Mouse (Mus musculus) cerebellum, adult 18-20 months (tissue): Measurements from ENCODE around the gene Macrod2.
A peak's percentile ranks its signal among the peaks of the same experiment; 100 is the strongest.

Source experiments
- DNase-seq, 2 experiments: peaks; one replicate each; pipeline ENCODE4 v3.0.0; 2021

Macrod2 gene

GRCm38 (mm10) chr2:141229820-141230219, 834.7 kb downstream of the Macrod2 start:
- DNase-seq, result no peak

GRCm38 (mm10) chr2:141231011-141231668, 836.0 kb downstream of the Macrod2 start:
- DNase-seq, result peak; percentile 8 to 12

DNA sequence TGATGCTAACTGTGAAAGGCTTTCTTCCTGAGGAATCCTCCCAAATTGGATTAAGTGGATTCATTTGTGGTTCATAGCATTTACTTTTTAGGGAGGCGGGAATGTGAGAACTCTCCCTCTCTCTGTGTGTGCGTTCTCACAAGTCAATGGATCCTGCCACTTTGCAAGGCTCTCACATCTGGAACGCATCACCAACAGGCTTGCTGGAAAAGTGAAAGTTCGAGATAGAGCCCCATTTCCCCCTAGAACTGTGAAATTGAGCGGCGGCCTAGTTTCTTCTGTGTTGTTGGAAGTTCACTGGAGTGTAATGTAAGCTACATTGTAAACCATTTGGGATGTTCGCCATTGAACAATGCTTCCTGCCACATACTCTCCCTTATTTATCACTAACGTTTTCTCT, 839.2 kb downstream of the Macrod2 start:
- no peak for DNase-seq

- no peak for DNase-seq
These were observed 839.8 kb downstream of the Macrod2 start for GRCm38 (mm10) chr2:141234724-141235453.

DNA sequence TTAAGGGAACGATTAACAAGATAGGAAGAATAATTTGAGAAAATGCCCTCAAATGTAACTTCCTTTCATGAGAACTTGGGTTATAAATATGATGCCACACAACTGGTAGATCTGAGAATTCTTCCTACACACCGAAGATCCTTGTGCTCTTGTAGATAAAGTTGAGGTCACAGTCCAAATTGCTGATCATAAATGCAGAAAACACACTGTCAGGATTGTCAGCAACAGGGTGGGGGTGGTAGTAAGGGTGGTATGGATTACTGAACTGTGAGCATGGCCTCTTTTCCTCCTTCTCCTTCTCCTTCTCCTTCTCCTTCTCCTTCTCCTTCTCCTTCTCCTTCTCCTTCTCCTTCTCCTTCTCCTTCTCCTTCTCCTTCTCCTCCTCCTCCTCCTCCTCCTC, 852.6 kb downstream of the Macrod2 start:
- DNase-seq, result no peak

- no peak for DNase-seq
These were observed 869.5 kb downstream of the Macrod2 start for GRCm38 (mm10) chr2:141264582-141264981.

DNA sequence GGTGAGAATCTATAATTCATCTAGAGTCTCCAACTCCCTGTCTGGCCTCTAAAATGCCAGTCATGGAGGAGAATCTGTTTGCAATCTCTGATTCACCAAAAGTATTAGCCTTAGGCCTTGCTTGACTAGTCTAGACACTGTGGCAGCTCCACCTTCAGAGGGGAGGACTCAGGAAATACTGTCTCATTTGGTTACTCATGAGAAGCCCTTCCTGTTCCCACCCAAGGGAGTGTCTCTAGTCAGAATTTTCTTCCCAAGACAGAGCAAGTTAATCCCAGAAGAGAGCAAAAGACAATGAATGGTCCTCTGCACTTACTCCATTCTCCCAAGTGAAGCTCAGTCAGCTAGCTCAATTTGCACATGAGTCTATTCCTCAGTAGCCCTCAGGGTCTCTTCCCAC, 871.5 kb downstream of the Macrod2 start:
- DNase-seq, result no peak

DNA sequence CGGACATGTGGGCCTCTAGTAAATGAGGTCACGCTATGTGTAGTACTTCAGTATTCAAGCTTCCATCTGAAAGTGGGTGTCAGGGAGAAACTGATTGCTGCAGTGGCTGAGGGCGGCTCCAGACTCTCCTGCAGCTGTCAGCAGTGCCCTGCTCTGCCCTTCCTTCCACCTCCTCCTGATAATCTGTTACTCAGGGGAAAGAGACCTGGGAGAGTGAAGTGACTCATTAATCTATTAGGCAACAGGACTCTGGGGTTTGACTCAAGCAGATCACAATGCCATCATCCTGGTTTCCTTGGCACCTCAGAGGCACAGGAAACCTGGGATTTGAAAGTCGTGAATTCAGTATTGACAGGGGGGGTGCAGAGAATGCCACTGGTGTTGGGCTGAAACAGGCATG, 876.4 kb downstream of the Macrod2 start:
- DNase-seq, result no peak

GRCm38 (mm10) chr2:141272966-141273365, 877.9 kb downstream of the Macrod2 start:
- DNase-seq, result no peak

DNA sequence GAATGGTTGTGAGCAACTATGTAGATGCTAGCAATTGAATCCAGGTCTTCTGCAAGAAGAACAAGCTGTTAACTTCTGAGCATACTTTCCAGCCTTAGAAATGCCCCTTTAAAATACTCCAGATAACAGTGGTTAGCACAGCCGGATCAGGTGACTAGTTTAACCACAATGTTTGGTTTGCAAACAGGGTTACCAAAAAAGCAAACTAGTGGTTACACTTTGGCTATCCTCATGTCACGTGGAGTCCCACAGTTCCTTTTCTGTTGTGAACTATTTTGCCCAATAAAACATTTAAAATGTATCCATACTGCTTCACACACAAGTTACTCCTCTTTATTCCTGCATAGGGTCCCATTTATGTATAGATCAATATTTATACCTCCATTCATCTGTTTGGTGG, 879.2 kb downstream of the Macrod2 start:
- no peak for DNase-seq

- no peak for DNase-seq
These were observed 884.1 kb downstream of the Macrod2 start for GRCm38 (mm10) chr2:141279130-141279698.

DNA sequence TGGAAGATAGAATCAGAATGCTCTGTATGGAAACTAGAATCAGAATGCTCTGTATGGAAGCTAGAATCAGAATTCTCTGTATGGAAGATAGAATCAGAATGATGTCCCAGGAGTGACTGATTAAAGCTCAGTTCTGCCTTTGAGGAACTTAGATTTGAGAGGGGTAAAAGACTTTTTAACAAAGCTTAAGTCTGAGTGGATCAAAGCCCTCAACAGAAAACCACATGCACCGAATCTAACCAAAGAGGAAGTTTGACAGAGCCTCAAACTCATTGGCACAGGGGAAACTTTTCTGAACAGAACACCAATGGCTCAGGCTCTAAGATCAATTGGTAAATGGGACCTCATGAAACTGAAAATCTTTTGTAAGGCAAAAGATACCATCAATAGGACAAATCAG, 885.7 kb downstream of the Macrod2 start:
- DNase-seq, result no peak

DNA sequence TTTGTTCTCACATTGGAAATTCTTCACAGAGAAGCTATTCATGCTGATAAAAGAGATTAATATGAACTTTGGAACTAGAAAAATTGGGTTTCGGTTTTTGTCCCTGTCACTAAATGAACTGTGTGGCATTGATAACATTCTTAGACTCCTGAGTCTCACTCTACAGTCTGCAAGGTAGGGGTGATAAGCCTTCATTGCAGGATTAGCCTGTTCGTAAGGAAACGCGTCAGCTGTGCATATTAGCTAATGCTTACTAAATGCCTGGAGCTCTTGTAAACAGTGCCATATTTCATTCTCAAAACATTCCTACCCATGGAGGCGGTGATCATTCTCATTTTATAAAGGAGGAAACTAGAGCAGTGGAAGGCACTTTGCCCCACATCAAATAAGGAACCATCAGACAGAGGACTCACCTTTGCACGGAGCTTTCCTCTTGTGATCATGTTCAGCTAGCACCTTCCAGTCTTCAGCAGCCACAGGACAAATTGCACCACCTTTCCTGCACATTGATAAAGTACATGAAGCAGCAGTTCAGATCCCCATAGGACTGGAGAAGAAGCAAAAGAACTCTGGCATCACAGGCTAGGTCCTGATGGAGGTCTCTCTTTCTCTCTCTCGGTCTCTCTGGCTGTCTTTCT, 891.1 kb downstream of the Macrod2 start:
- DNase-seq, result no peak

- DNase-seq, result no peak
These were observed 893.4 kb downstream of the Macrod2 start for GRCm38 (mm10) chr2:141288494-141288893.

DNA sequence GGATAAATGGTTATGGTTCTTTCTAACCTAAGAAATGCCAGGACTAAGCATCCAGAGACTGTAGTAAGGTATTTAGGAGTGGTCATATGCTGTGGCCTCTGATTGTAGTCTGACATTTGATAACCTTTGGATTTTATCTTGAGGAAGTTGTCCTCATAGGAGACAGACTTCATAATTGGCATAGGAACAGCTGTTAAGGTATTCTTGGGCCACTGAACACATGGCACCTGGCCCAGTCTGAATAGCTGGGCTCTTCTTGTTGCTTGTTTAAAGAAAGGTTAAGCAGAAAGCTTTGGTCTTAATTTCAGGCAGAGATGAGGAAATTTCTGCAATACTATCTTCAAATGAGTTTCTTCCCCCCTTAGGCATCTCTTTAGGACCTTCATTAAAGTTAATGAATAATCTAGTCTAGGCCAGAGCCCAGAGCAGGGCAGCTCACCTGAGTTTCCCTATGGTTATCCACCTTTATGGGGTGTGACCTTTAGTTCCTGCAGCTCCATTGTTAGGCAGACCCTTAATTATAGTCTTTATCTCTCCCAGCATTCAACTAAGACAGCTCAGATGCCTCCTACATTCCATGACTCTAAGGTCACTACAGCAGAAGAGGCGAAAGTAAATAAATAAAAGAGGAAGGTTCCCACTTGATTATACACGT, 894.1 kb downstream of the Macrod2 start:
- DNase-seq, result no peak

GRCm38 (mm10) chr2:141292847-141293246, 897.7 kb downstream of the Macrod2 start:
- DNase-seq, result no peak

DNA sequence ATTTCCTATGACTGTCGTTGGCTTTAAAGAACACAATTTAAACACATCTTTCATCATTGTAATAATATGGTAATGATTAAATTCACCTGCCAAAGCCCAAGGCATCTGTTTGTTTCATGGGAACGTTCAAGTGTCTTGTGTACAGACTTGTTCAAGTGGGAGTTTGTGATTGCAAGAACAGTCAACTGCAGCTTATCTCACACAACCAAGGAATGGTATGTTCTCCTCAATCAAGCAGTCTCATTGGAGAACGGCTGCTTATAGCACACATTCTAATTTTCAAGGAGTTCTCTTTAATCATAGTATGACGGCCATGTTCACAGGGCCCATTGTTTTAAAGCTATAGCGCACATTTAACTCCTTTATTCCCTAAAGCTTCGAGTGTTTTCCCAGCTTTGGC, 904.1 kb downstream of the Macrod2 start:
- no peak for DNase-seq

GRCm38 (mm10) chr2:141301030-141301429, 905.9 kb downstream of the Macrod2 start:
- DNase-seq, result no peak

- no peak for DNase-seq
These were observed 913.3 kb downstream of the Macrod2 start for GRCm38 (mm10) chr2:141308406-141308805.

- no peak for DNase-seq
These were observed 917.2 kb downstream of the Macrod2 start for GRCm38 (mm10) chr2:141312136-141312948.

GRCm38 (mm10) chr2:141315349-141315748, 920.2 kb downstream of the Macrod2 start:
- no peak for DNase-seq

DNA sequence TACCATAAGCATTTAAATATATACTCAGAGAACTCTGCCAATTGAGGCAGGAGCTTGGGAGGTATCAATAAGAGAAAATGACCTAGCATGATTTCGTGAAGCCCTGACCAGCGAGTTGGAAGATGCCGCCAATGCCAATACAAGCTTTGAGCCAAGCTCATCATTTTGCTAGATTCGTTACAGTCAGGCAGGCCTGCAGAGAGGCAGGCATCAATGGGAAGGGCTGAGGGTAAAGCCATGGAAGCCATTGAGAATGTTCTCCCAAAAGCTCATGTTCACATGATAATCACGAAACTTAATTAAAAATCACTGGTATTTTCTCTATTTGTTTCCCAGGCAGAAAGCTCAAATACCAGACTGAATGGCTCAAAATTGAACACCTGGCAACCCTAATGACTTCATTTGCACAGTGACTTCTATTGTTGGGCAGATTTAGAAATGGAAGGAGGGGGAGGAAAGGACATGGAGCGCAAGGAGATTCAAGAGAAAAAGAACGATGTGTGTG, 928.9 kb downstream of the Macrod2 start:
- no peak for DNase-seq
